Mouse (Mus musculus): ENCODE measurements at regions not wholly inside any gene's neighbourhood (a gene's known extent, or its start where the extent isn't known, plus 50 kb on each side); places are given as distances from the start of the nearest gene placed in this dataset.

GRCm38 (mm10) chr1:19290098-19290497, 81.4 kb downstream of the Tfap2b start:
- DNase-seq, result no peak

- no peak for DNase-seq
These were observed 112.9 kb downstream of the Tfap2b start for GRCm38 (mm10) chr1:19321598-19321997.

GRCm38 (mm10) chr1:19336062-19336461, 127.3 kb downstream of the Tfap2b start:
- DNase-seq, result no peak

- DNase-seq, result peak; percentile 32
These were observed 128.5 kb downstream of the Tfap2b start for GRCm38 (mm10) chr1:19337207-19337606.

- DNase-seq, result no peak
These were observed 135.7 kb downstream of the Tfap2b start for GRCm38 (mm10) chr1:19344445-19344844.

GRCm38 (mm10) chr1:19350495-19350894, 141.8 kb downstream of the Tfap2b start:
- DNase-seq, result no peak

- DNase-seq, result peak; percentile 63
These were observed 176.1 kb downstream of the Tfap2b start for GRCm38 (mm10) chr1:19384856-19385255.

GRCm38 (mm10) chr1:19388864-19389505, 180.3 kb downstream of the Tfap2b start:
- no peak for DNase-seq

GRCm38 (mm10) chr1:19407556-19407955, 198.8 kb downstream of the Tfap2b start:
- DNase-seq, result no peak

GRCm38 (mm10) chr1:19412345-19412744, 203.6 kb downstream of the Tfap2b start:
- peak; percentile 19 for DNase-seq

- no peak for DNase-seq
These were observed 212.4 kb downstream of the Tfap2b start for GRCm38 (mm10) chr1:19421116-19421515.

GRCm38 (mm10) chr1:19450786-19451185, 242.1 kb downstream of the Tfap2b start:
- DNase-seq, result peak; percentile 56

- no peak for DNase-seq
These were observed 250.1 kb downstream of the Tfap2b start for GRCm38 (mm10) chr1:19458646-19459441.

- DNase-seq, result peak; percentile 88
These were observed 251.2 kb downstream of the Tfap2b start for GRCm38 (mm10) chr1:19459876-19460275.

GRCm38 (mm10) chr1:19473561-19473960, 264.8 kb downstream of the Tfap2b start:
- no peak for DNase-seq

Measured in retina, postnatal 1 day (tissue).